Mouse (Mus musculus): ENCODE results near the gene Cops7a.
A peak's percentile ranks its signal among the peaks of the same experiment; 100 is the strongest.

Gene Cops7a

DNA sequence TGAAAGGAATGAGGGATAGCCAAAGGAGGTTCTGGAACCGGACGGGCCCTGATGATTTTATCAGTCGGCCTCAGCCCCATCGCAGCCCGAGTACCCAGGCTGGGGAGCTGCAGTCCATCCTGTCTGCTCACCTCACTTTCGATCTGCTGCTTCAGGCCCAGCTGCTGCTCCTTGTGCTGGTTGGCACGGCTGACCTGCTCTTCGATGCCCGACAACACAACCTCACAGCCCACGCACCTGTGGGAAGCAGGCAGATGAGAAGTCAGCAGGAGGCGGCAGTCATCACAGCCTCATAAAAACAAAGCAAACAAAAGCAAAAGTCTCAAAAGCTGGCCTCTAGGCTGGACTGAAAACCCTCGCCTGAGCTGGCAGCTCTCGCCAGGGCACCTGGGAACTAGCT, 5.4 kb downstream of the Cops7a start:
- DNase-seq (ENCODE audit: low spot score) = no peak

DNA sequence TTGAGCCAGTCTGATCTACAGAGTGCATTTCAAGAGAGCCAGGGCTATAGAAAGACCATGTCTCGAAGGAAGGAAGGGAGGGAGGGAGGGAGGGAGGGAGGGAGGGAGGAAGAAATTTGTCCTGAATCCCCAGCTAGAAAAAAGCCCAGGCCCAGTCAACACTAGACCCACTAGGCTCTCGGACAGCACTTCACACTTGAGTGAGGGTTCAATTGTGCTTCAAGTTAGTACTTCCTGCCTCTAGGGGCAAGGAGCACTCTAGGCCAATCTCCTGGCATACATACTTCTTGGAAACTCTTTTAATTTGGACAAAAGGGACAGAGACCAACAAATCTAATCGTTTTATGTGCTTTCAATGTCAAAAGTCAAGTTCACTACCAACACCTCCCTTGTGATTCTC, 7.2 kb downstream of the Cops7a start:
- DNase-seq (ENCODE audit: low spot score) = no peak

DNA sequence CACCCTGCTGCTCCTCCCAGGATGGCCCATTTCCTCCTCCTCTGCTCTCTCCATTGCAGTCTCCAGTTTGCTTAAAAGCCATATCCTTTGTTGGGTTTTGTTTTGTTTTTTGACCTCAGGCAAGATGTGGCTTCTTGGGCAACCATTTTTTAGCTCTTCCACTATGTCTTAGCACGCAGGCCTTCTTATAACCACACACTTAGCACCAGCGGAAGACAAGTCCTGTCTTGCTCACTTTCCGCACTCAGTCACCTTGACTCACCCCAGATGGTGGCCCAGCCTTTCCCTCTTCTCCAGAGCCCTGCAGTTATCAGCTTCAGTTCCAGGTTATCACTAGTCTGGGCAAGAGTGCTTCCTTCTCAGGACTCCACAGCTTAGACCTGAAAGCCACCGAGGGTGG, 10.1 kb downstream of the Cops7a start:
- DNase-seq (ENCODE audit: low spot score) = no peak

DNA sequence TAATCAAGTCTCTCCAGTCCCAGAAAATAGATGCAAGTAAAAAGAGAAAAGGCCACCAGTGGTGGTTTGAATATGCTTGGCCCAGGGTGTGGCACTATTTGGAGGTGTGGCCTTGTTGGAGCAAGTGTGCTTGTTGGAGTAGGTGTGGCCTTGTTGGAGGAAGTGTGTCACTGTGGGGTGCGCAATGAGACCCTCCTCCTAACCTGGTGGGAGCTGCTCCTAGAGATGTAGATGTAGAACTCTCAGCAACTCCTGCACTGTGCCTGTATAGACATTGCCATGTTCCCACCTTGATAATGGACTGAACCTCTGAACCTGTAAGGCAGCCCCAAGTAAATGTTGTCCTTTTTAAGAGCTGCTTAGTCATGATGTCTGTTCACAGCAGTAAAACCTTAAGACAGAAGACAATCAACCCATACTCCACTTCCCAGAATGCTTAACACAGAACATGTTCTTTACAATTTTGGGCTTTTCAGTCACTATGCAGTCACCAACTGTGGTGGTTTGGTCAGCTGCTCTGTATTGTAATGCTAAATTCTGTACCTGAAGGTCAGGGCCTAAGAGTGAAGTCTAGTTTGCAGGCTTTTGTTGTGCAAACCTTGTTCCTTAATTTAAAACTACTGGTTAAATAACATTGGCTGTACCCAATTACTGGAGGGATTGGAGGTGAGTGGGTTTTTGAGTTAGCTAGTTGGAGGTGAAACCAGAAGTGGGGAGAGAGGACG, 11.2 kb downstream of the Cops7a start:
- no peak for DNase-seq (ENCODE audit: low spot score)

DNA sequence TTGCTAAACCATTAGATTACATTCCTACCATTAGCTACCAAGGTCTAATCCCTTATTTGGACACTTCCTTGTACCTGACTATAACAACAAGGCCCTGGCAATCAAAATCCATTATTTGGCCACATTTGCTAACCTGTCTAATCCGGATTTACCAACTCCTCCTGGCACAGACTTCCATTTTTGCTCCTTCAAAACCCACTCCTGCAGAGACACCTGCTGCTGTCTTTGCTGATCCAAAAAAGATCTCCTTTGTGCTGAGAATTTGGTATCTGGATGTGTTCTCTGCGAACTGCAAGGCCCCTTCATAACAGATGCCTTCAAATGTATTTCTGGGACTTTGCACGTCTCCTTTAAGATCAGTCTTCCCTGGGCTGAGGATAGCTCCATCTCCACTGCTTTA, 21.8 kb downstream of the Cops7a start:
- no peak for DNase-seq (ENCODE audit: low spot score)

DNA sequence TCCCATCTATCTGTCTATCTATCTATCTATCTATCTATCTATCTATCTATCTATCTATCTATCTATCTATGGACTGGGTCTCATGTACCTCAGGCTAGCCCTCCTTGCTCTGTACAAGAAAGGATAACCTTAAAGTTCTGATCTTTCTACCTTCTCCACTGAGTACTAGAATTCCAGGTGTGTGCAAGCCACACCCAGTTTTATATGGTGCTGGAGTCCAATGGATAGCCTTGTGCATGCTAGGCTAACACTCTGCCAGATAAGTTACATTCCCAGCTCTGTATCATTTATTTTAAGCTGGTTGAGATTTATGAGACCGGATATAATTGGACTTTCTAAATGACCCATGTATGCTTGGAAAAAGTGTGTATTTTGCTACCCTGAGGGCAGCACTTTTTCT, 23.7 kb downstream of the Cops7a start:
- DNase-seq (ENCODE audit: low spot score) = no peak

DNA sequence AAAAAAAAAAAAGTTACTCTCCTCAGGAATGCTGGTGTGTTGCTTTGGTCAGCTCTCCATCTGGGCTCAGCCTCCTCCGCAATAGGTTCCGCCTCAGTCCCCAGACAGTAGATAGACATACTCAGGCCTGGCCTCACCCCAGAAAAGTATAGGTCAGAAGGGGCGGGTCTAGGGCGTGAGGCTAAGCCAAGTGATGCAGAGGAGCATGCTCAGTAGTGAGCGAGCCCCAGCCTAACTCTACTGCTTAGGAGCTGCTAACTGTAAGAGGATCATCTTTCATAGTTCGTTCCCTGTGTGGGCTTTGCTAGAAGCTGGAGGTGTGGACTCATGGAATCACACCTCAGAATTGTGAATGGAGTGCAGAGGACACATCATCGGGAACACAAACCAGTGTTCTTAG, 26.8 kb downstream of the Cops7a start:
- no peak for DNase-seq (ENCODE audit: low spot score)

DNA sequence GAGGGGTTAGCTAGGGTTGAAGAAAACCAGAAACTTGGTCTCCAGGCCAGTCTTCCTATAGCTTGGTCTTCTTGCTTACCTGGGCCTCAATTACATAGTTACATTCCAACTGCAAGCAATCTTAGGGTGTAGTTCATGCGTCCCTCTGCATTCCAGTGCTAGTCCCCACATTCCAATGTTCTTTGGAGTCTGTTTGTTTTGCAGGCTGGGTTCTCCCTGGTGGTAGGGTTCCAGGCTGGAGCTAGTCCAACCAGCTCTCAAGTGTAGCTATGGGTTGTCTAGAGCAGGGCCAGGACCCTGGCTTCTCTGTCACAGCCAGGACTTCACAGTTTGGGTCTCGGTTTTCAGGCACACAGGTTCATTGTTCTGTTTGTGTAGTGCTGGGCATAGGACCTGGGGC, 27.8 kb downstream of the Cops7a start:
- no peak for DNase-seq (ENCODE audit: low spot score)

DNA sequence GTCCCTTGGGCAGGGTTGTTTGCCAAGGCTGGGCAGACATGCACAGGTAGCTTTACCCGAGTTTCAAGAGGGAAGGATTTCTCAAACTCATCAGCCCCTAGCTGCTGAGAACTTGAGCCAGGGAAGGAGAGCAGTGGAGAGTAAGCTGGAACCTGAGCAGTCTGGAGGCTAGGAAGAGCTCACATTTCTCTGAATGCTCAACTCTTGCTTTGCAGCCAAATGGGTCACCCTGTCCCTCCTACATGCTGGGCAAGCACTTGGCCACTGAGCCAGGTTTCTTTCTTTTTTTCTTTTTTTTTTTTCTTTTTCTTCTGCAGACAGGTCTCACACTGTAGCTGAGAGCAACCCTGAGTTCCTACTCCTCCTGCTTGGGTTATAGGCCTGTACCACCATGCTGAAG, 28.7 kb downstream of the Cops7a start:
- no peak for DNase-seq (ENCODE audit: low spot score)

DNA sequence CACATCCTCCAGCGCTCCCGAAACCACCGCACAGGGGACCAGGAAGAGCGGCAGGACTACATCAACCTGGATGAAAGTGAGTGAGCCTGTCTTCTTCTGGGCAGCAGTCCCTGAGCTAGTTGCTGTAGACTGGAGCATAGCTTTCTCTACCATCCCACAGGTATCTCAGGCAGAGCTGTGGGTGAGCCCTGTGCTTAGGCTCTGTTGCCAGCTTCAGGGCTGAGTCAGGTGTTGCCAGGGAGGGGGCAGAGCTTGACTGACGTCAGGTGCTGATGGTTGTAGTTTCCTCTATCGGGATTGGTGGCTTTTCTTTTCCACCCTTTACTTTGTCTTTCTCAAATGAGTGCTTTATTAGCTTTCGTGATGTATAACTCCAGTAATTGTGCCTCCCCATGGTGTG, 30.7 kb downstream of the Cops7a start:
- DNase-seq (ENCODE audit: low spot score) = no peak

DNA sequence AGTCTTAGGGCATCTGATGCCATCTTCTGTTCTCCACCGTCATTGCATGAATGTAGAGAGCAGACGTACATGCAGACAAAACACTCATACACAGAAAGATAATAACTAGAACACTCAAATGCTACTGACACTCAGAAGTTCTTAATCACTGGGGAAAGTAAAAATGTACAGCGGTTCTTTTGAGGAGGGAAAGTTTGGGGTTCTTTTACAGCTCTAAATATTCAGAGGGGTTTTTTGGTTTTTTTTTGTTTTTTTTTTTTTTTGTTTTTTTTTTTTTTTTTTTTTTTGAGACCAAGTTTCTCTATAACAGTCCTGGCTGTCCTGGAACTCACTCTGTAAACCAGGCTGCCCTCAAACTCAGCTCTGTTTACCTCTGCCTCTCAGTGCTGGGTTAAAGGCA, 32.2 kb downstream of the Cops7a start:
- no peak for DNase-seq (ENCODE audit: low spot score)

DNA sequence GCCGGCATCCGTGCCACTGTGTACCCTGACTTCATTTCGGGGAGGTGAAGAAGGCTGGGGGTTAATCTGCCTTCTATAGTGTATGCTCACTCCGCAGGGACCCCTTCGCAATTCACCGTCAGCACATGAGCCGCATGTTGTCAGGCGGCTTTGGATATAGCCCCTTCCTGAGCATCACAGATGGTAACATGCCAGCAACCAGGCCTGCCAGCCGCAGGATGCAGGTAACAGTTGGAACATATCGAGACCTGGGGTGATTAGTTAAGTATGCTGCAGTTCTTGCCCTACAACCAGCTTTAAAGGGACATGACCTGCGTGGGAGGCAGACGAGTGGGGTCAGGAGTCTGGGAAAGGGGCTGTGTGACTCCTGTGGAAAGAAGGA, 33.0 kb downstream of the Cops7a start:
- DNase-seq (ENCODE audit: low spot score) = no peak

DNA sequence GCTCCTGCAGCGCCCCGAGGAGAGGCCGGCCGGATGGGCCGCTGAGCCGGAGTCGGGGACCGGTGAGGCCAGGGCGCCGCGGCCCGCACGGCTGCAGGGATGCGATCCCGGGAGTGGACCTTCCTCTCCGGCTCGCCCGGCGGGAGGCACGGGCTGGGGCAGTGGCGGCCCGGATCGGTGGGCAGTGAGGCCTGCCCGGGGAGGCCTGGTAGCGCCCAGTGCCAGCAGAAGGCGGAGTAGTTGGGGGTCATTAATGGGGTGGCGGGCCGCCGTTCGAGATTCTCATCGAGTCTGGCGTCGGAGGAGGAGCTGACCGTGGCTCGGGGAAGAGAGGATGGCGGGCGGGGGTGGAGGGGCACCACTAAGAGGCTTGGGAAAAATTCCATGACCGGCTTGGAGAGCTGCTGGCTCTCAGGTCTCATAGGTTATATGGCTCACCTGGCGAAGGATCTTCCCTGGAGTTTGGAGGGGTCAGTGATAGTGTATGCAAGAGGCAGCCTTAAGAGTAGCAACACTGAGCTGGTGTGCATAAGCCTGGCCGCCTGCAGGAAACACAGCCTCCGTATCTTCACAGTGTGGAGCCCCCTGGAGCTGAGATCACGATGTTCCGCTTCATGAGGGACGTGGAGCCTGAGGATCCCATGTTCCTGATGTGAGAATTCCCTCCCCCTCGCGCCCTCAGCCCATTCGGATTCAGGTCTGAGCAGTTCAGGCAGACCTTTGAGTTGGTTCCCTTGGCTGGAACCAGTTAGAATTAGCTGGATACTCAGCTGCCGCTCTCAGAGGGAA, 33.6 kb downstream of the Cops7a start:
- peak; percentile 40 for DNase-seq (ENCODE audit: low spot score)

DNA sequence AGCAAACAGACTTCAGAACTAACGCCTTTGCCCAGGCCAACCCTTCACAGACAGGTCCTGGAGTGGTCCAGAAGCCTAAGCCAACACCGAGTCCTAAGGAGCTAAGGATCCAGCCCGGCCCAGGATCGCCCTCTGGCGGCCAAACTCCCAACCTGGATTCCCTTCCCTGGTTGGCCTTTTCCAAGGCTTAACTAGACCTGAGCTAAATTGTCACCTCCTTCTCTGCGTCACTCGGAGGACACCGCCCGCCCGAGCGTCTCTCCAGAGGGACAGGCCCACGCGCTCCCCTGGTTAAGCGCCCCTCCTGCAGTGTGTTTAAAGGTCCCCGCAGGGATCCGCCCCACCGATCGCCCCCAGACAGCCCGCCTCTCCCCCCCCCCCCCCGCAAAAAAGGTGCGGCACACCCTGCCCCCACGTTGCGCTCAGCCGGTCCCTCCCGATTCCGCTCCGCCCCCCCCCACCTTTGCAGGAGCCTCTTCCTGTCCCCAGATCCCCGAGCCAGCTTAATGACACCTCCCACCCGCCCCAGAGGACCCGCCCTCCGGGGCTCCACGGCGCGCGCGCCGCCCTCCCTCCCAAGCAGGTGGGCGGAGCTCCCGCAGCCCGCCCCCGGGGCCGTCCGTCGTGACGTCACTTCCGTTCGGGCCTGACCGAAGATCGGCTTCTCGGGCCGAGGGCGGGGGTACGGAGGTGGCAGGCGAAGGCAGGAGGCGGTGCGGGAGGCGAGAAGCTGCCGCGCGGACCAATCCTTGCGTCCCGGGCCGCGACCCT, 34.4 kb downstream of the Cops7a start, which contains the start of gene Mlf2:
Gene Mlf2, plus strand, starts transcription at position 633 of the 771 bp plus-strand sequence.
- peak; percentile 97 for DNase-seq (ENCODE audit: low spot score)

DNA sequence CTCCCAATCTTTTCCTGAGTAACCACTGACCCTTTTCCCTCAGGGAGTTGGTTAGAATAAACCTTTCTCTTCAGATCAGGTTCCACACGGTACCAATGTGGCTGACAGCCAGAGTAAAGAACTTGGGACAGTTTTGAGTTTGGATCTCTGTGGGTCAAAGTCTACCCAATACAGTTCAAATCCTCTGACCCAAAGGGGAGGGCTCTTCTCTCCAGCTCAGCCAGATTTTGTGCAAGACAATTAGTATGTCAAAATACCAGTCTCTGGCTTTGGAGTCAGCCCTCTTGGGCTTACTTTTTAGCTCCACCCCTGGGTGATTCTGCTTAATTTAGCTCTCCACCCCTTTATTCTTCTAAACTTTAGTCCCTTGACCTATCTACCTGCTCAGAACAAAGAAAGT, 35.1 kb downstream of the Cops7a start:
- no peak for DNase-seq (ENCODE audit: low spot score)

DNA sequence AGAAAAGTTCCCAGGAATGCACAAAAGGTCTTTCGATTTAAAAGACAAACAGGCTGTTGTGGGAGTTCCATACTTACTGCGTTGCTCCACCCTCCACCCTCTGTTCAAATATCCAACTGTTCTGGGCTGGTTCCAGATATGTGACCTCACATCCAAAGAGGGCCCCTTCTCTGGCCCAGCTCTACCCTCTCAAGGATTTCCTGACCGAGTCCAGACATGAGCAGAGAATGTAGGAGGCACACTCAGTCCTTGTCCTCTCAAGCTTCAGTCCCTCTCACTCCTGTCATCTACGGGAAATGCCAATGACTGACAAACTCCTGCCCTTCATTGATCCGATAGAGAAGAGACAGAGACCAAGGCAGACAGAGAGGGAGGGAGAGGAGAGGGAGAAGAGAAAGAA, 39.4 kb downstream of the Cops7a start:
- DNase-seq (ENCODE audit: low spot score) = no peak

DNA sequence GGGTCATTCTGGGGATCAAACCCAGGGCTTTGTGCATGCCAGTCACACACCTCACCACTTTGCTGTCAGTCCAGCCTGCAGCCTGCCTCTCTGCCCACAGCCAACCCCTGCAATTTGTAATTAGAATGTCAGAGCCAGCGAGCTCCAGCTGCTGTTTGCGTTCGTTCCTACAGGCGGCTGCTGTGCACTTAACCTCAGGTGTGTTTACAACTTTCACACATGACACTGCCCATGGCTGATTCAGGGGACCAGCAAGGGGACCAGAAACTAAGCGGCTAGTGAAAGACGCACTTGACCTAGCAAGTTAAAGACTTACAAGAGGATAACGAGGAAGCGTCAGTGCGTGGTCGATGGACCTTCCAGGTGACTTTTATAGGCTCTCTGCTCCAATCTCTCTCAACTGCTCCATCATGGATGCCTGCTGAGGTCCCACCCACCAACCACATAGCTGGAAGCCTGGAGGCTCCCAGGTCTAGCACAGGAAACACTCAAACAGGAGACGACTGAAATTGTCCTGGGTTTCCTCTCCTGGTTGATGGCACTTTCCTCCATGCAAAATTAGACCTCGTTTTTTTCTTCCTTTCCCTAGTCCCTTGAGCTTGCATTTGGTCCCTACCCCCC, 40.1 kb downstream of the Cops7a start:
- DNase-seq (ENCODE audit: low spot score) = no peak

DNA sequence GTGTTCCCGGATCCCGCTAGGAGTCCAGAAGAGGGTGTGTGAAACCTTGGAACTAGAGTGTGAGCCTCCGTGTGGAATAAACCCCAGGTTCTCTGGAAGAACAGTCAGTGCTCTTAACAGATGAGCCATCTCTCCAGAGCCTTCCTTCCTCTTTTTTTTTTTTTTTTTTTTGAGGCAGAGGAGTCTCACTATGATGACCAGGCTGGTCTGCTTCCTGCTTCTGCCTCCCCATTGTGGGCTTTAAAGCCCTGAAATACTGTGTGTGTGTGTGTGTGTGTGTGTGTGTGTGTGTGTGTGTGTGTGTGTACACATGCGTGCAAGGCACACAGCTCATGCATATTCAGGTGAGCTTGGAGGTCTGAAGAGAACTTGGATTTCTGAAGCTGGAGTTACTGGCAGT, 43.8 kb downstream of the Cops7a start:
- no peak for DNase-seq (ENCODE audit: low spot score)

DNA sequence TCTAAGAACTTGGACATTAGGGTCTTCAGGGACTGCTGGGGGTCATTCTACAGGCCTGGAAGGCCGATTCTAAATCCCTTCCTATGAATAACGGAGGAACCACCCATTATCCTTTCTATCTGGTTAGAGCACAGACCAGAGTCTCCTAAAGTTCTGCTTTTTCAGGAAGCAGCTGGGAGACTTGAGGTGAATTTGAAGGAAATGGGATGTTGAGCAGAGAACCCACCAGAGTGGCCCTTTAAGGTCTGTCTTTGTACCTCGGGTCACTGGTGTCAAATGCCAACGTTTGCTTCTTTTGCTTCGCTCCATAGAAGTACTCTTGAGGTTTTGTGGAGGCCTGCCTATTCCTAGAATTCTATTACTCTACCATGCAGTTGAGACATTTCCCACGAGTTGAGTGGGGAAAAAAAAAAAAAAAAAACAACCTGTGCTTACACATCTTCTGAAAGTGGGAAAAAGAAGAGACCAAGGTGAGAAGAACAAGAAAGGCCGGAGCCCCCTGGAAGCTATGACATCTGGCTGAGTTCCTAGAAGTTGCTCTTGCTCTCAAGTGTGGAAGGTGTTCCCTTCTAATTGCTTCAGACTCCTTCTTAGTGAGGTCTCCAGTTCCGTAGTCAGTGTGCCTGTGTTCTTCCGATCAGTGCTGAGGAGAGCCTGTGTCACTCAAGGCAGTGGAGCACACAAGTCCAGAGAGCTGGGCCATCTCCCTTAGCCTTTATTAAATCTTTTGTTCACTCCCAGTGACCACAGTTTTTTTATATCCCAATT, 44.8 kb downstream of the Cops7a start:
- no peak for DNase-seq (ENCODE audit: low spot score)

DNA sequence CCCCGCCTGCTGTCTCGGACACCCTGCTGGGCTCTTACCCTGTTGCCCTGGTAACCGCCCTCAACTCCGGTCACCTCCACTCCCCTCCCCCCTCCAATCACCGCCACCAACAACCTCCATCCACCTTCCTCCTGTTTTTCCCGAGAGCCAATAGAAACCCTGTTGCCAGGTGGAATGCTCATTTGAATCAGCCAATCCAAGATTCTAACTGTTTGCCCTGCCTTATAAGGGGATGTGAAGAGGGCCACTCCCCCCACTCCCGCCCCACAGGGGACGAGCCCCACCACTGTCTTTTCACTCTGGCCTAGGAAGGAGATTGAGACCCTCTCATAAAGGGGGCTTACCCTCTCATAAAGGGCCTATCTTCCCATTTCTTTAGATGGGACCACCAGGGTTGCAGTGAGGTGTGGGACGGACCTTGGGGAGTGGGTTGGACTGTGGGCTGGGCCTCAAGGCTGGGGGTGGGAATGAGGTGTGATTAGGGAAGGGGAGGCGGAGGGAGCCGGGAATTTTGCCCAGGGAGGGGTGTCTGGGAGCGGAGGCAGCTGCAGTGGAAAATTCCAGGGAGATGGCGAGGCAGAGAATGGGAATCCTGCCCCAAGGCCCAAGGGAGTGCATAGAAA, 45.5 kb downstream of the Cops7a start, which contains the start of gene Ptms:
Gene Ptms, minus strand, starts transcription at position 409 of the 623 bp plus-strand sequence.
- DNase-seq (ENCODE audit: low spot score) = no peak

Data from c-Kit-positive CD71-positive TER-119-positive erythroid progenitor cells, embryonic 14.5 days (primary cell).